Mouse (Mus musculus): ENCODE measurements at regions not wholly inside any gene's neighbourhood (a gene's known extent, or its start where the extent isn't known, plus 50 kb on each side); places are given as distances from the start of the nearest gene placed in this dataset.

- WGBS: 87% methylated on average over 8 of the region's 8 CpGs
- no peak for DNase-seq (ENCODE audit: low spot score)
Measured at GRCm38 (mm10) chr3:121880355-121880754, 65.3 kb upstream of the Abcd3 start.

GRCm38 (mm10) chr3:121875072-121875471 lies 60.0 kb upstream of the Abcd3 start:
- Histone ChIP-seq H3K4me3 (no peak overlapping the region), H3K27me3 (ENCODE audit: low read depth, poor library complexity, severe bottlenecking) (no peaks in the 10 kb centered on the region), H3K27ac (replicated peaks) (no peak overlapping the region), H3K36me3 (no peaks in the 10 kb centered on the region), H3K4me1 (peaks cover 4% of the 10 kb centered on the region; the same call in 1 of the 2 replicates), H3K9me3 (replicated peaks) (no peaks in the 10 kb centered on the region)
- DNase-seq (ENCODE audit: low spot score): no peak
- WGBS: 80% methylated on average over 4 of the region's 4 CpGs

More at GRCm38 (mm10) chr3:121880355-121880754, 65.3 kb upstream of the Abcd3 start:
- H3K27ac ChIP-seq (replicated peaks): no peak overlapping the region
- H3K36me3 ChIP-seq: no peaks in the 10 kb centered on the region
- H3K27me3 ChIP-seq (ENCODE audit: low read depth, poor library complexity, severe bottlenecking): peaks cover 19% of the 10 kb centered on the region
- H3K9me3 ChIP-seq (replicated peaks): no peaks in the 10 kb centered on the region
- no peak overlapping the region for H3K4me3 ChIP-seq
- peaks cover 5% of the 10 kb centered on the region for H3K4me1 ChIP-seq

- 89% methylated on average over 1 of the region's 1 CpGs for WGBS
- no peak overlapping the region for H3K4me3 ChIP-seq
- H3K27me3 ChIP-seq (ENCODE audit: low read depth, poor library complexity, severe bottlenecking): no peaks in the 10 kb centered on the region
- H3K9me3 ChIP-seq (replicated peaks): no peaks in the 10 kb centered on the region
- no peaks in the 10 kb centered on the region for H3K36me3 ChIP-seq
- peaks cover 4% of the 10 kb centered on the region; the same call in 1 of the 2 replicates for H3K4me1 ChIP-seq
- no peak for DNase-seq (ENCODE audit: low spot score)
- no peak overlapping the region for H3K27ac ChIP-seq (replicated peaks)
Measured at GRCm38 (mm10) chr3:121874576-121874975, 59.5 kb upstream of the Abcd3 start.

GRCm38 (mm10) chr3:121873572-121873971 lies 58.5 kb upstream of the Abcd3 start:
- H3K27ac ChIP-seq (replicated peaks): no peak overlapping the region
- H3K4me3 ChIP-seq: no peak overlapping the region
- H3K27me3 ChIP-seq (ENCODE audit: low read depth, poor library complexity, severe bottlenecking): no peaks in the 10 kb centered on the region
- no peak for DNase-seq (ENCODE audit: low spot score)
- no peaks in the 10 kb centered on the region for H3K36me3 ChIP-seq
- peaks cover 4% of the 10 kb centered on the region; the same call in 1 of the 2 replicates for H3K4me1 ChIP-seq
- 89% methylated on average over 2 of the region's 2 CpGs for WGBS
- no peaks in the 10 kb centered on the region for H3K9me3 ChIP-seq (replicated peaks)

GRCm38 (mm10) chr3:121872685-121873084 lies 57.6 kb upstream of the Abcd3 start:
- no peaks in the 10 kb centered on the region for H3K9me3 ChIP-seq (replicated peaks)
- WGBS: 93% methylated on average over 3 of the region's 3 CpGs
- H3K4me3 ChIP-seq: no peak overlapping the region
- no peak overlapping the region for H3K27ac ChIP-seq (replicated peaks)
- H3K27me3 ChIP-seq (ENCODE audit: low read depth, poor library complexity, severe bottlenecking): no peaks in the 10 kb centered on the region
- no peaks in the 10 kb centered on the region for H3K4me1 ChIP-seq
- DNase-seq (ENCODE audit: low spot score): no peak
- no peaks in the 10 kb centered on the region for H3K36me3 ChIP-seq

- Histone ChIP-seq H3K27ac (replicated peaks) (no peak overlapping the region), H3K36me3 (no peaks in the 10 kb centered on the region), H3K9me3 (replicated peaks) (no peaks in the 10 kb centered on the region), H3K4me3 (no peak overlapping the region), H3K4me1 (no peaks in the 10 kb centered on the region), H3K27me3 (ENCODE audit: low read depth, poor library complexity, severe bottlenecking) (no peaks in the 10 kb centered on the region)
- DNase-seq (ENCODE audit: low spot score): no peak
- 88% methylated on average over 4 of the region's 4 CpGs for WGBS
Measured at GRCm38 (mm10) chr3:121871795-121872194, 56.7 kb upstream of the Abcd3 start.

- Histone ChIP-seq H3K4me3 (no peak overlapping the region), H3K27me3 (ENCODE audit: low read depth, poor library complexity, severe bottlenecking) (no peaks in the 10 kb centered on the region), H3K4me1 (no peaks in the 10 kb centered on the region), H3K27ac (replicated peaks) (no peak overlapping the region), H3K9me3 (replicated peaks) (no peaks in the 10 kb centered on the region), H3K36me3 (no peaks in the 10 kb centered on the region)
- DNase-seq (ENCODE audit: low spot score): no peak
- 83% methylated on average over 6 of the region's 6 CpGs for WGBS
Measured at GRCm38 (mm10) chr3:121870726-121871125, 55.6 kb upstream of the Abcd3 start.

- 64% methylated on average over 4 of the region's 4 CpGs for WGBS
- no peaks in the 10 kb centered on the region for H3K27me3 ChIP-seq (ENCODE audit: low read depth, poor library complexity, severe bottlenecking)
- H3K4me3 ChIP-seq: no peak overlapping the region
- no peak for DNase-seq (ENCODE audit: low spot score)
- H3K9me3 ChIP-seq (replicated peaks): no peaks in the 10 kb centered on the region
- H3K36me3 ChIP-seq: no peaks in the 10 kb centered on the region
- H3K27ac ChIP-seq (replicated peaks): no peak overlapping the region
- H3K4me1 ChIP-seq: no peaks in the 10 kb centered on the region
Measured at GRCm38 (mm10) chr3:121869694-121870093, 54.6 kb upstream of the Abcd3 start.

GRCm38 (mm10) chr3:121867301-121867700 lies 52.2 kb upstream of the Abcd3 start:
- no peaks in the 10 kb centered on the region for H3K4me1 ChIP-seq

GRCm38 (mm10) chr3:121864734-121865445 lies 49.8 kb upstream of the Abcd3 start:
- H3K9me3 ChIP-seq (replicated peaks): no peaks in the 10 kb centered on the region
- no peak overlapping the region for H3K4me3 ChIP-seq
- no peaks in the 10 kb centered on the region for H3K27me3 ChIP-seq (ENCODE audit: low read depth, poor library complexity, severe bottlenecking)
- no peak overlapping the region for H3K27ac ChIP-seq (replicated peaks)
- WGBS: 57% methylated on average over 8 of the region's 8 CpGs
- H3K4me1 ChIP-seq: no peaks in the 10 kb centered on the region
- no peak for DNase-seq (ENCODE audit: low spot score)
- H3K36me3 ChIP-seq: no peaks in the 10 kb centered on the region

More at GRCm38 (mm10) chr3:121867301-121867700, 52.2 kb upstream of the Abcd3 start:
- Histone ChIP-seq H3K36me3 (no peaks in the 10 kb centered on the region), H3K27me3 (ENCODE audit: low read depth, poor library complexity, severe bottlenecking) (no peaks in the 10 kb centered on the region), H3K27ac (replicated peaks) (no peak overlapping the region), H3K9me3 (replicated peaks) (no peaks in the 10 kb centered on the region), H3K4me3 (no peak overlapping the region)
- WGBS: 74% methylated on average over 5 of the region's 5 CpGs
- DNase-seq (ENCODE audit: low spot score): no peak
